Mouse (Mus musculus) heart, adult 2 months (tissue): Measurements from ENCODE around the gene Rpl10-ps3.

Source experiments
- EP300 ChIP-seq: fragments of 200-500 bp; IDR thresholded peaks from 2 replicates; pipeline ENCODE4 v1.6.1; 2011; ENCODE audit warnings: low read depth, low read length, control low read depth; ENCODE audit not compliant: insufficient read depth
- POLR2A ChIP-seq: fragments of 200-500 bp; IDR thresholded peaks from 2 replicates; pipeline ENCODE4 v1.6.1; 2011; ENCODE audit warnings: mild to moderate bottlenecking, low read depth, low read length, control low read depth; ENCODE audit not compliant: insufficient read depth

GRCm38 (mm10) chr9:50350571-50350970, 5.8 kb upstream of the Rpl10-ps3 start:
- TF ChIP-seq POLR2A (no peak), EP300 (no peak)
